Mouse (Mus musculus) right cerebral cortex, adult 2 months (tissue): ENCODE results near the gene Far1.

ENCODE experiments used
- DNase-seq, 2 experiments: peaks; one replicate each; pipeline ENCODE4 v3.0.0; 2021 to 2022; ENCODE audit warnings: low spot score in 2 of 2

Far1 gene

GRCm38 (mm10) chr7:113513286-113513962 is at the start of gene Far1:
Gene Far1 (plus strand): TSS chr7:113513834.
- DNase-seq = peak; percentile 99

DNA sequence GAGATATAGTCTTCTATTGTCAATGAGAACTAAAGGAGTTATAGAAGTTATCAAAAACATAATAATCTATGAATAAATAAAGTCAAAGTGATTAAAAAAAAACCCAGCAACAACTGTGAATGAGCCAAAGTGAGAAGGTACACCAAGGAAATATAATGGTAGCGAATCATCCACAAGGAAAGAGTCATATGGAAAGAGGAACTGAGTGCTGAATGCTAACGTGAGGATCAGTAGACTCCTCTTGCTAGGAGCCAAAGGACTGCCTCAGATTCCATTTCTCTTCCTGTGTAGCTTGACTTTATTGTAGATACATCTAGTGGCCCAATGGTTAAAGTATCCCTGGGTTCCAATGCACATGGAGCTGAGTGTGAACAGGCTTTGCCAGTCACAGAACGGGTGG is 45.3 kb upstream of the Far1 start:
- no peak for DNase-seq

DNA sequence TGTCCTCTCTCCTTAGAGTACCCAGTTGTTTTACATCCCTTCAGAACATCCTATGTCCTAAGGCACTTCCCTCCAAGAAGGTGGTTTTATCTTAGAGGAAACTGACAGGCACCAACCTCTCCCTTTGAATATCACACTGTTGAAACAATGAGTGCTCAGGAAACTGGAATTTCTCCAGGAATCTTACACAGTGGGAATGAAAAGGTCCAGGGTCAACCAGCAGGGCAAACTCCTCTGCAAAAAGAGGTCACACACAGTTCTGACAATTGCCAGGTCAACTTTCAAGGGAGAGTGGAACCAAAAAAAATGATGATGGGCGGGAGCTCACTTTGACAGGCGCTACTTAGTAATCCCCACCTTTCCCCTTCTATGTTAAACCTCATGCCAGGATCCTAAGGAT is 43.0 kb upstream of the Far1 start:
- DNase-seq = no peak

DNA sequence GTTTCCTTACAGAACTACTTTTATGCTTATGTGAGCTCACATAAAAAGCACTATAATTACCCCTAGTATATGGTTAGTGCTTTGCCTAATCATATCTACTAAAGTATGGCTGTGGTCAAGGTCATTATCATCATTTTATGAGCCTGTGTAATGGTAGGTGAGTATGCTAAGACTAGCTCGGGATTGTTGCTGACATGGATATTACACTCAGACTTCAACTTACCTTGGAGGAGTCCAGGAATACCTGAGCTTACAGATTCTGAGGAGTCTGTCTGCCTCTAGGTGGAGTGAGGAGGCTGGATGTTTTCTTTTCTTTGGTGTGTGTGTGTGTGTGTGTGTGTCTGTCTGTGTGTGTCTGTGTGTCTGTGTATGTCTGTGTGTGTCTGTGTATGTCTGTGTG is 42.0 kb upstream of the Far1 start:
- DNase-seq = no peak

GRCm38 (mm10) chr7:113495792-113496191 is 17.8 kb upstream of the Far1 start:
- DNase-seq = no peak

DNA sequence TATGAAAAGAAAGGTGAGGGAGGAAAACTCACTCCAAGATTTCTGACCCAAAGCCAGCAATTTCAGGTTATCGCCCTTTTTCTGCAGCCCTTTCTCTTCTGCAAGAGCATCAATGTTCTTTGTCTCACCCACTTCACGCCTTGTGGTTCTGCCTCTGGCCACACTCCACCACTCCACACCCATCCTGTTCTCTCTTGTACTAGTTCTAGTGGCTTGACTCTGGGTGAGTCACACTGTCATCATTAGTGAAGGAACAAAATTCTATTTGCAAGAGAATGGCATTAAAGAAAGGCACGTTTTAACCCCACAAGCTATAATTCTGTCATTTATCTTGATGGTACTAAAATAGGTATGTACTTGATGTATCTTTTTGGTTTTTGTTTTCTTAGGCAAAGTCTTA is 15.2 kb upstream of the Far1 start:
- no peak for DNase-seq

DNA sequence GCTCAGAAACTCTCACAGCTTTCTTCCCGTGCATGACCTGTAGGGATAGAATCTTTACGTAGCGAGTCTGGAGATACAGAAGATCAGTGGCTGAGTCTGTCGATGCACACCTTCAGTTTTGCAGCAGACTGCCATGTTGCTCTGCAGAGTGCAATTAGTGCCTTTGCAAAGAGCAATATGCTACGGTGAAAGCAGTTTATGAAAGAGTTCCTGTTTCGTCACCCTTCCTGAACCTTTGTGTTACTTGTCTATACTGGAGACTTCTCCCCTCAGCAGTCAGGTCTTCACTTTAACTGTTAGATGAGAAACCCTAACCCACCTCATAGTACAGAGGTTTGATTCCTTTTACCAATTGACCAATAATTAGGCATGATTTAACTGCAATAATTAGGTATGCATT is 13.8 kb upstream of the Far1 start:
- no peak for DNase-seq

DNA sequence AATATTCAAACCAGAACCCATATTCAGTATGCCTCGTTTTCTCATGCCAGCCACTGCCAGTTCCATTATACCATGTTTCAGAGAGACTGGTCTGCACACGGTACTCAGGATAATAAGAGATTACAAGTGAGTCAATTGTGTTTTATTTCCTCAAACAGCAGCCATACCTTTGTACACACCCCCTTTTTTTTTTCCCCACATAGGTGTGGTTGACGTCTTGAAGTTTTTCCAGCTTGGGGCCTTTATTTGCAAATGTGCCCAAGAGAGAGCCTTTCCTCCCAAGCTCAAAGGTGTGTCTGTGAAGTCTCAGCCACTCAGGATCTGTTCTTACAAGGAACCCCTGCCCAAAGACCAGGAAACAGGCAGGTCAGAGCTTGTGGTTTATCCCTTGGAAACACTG is 11.2 kb upstream of the Far1 start:
- DNase-seq = no peak

GRCm38 (mm10) chr7:113505047-113505446 is 8.6 kb upstream of the Far1 start:
- no peak for DNase-seq

DNA sequence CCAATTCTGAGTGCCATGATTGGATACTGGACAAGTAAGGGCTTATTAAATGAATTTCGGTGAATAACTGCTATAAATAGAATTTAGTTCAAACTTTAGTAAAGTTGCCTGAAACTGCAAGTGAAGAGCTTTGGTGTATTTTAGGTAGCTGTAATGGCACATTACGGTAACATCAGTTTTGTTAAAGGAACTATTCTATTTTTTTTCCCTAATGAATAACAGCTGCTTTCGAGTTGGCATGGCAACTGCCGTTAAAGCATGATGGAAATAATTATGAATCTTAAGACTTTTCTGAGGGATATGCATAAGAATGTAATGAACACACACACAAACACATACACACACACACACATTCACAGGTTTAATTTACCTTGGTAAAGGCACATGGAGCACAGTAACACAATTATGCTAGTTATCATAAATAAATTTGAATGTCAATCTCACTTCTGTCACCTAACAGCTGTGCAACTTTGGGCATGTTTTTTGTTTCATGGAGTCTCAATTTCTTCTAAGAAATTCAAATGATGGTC is 8.1 kb upstream of the Far1 start:
- DNase-seq = no peak

DNA sequence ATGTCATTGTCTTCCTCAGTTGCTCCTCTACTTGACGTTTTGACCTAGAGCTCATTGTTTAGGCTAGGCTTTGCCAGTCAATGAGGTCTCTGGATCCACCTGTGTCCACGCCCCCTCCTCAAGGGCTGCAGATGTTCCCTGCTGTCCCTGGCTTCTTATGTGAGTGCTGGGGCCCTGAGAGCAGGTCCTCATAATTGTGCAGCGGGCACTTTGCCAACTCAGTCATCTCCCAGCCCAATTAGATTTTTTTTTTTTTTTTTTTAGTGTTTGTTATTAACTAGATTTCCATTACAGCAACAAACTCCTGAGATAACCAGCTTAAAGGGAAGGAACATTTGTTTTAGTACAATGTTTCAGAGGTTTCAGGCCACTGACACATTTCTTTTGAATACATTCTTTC is 5.8 kb upstream of the Far1 start:
- no peak for DNase-seq

GRCm38 (mm10) chr7:113511396-113511795 is 2.2 kb upstream of the Far1 start:
- no peak for DNase-seq

- DNase-seq = no peak
Observed at GRCm38 (mm10) chr7:113512527-113513285, 928 bp upstream of the Far1 start.

DNA sequence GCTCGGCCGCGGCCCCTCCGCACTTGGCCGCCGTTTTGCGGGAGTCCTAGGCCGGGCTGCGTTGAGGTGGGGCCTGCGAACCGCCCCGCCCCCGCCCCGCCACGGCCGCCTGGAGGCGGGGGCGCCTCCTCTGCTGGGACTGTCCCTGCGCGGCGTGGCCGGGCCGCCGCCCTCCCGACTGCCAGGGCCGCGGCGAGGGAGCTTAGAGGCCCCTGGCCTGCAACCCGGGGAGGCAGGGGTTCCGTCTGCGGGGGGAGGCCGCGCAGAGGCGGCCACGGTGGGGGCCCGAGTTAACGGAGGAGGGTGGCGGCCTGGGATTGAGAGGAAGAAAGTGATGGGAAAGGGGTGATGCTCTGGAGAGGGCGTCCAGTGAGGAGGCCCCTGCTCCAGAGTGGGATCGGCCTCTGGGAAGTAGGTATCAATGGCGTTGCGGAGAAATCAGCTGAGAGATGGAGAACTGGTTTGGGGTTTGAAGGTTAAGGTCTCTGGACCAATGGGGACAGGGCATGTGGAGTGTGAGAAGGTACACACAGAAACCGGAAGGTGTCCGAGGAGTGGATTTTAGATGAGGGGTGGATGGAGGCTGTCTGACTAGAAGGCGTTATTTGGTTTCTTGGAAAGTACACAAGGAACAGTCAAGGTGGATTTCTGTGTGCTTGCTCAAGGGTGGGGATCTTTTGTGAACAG is 472 bp downstream of the Far1 start:
- peak in 1 of 2 experiments; percentile 18 for DNase-seq

- no peak for DNase-seq
Observed at GRCm38 (mm10) chr7:113515831-113516230, 2.2 kb downstream of the Far1 start.

- DNase-seq = no peak
Observed at GRCm38 (mm10) chr7:113518419-113518818, 4.8 kb downstream of the Far1 start.

- no peak for DNase-seq
Observed at GRCm38 (mm10) chr7:113518961-113519360, 5.3 kb downstream of the Far1 start.

- DNase-seq = no peak
Observed at GRCm38 (mm10) chr7:113543158-113543557, 29.5 kb downstream of the Far1 start.

DNA sequence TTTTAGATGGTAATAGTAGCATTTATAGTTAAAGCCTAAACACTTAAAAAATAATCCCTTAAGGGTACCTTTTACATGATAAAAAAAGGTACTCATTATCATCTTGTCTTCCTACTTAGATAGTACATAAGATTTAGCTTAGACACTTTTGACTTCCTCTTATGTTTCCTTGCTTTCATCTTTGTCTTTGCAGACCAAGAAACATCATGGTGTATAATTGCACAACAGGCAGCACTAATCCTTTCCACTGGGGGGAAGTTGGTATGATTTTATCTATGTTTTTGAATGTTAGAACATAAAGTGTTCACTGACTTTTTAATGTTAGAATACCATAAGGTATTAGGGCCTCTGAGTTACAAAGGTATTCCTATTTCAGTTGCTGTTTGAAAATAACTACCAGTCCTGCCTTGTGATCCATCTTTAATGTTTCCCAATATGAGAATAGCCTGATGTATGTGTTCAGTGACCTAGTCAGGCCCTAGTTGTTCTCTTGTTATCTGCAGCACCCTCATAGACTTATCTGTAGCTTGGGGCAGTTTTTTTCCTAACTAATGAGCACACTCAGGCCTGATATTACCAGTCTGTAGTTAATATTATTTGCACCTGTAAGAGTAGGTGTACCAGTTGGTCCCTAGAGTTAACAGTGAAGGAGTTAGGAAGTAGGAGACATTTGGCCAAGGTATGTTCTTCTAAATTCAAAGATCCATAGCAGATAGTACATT is 38.3 kb downstream of the Far1 start:
- no peak for DNase-seq

- no peak for DNase-seq
Observed at GRCm38 (mm10) chr7:113552508-113552907, 38.9 kb downstream of the Far1 start.

DNA sequence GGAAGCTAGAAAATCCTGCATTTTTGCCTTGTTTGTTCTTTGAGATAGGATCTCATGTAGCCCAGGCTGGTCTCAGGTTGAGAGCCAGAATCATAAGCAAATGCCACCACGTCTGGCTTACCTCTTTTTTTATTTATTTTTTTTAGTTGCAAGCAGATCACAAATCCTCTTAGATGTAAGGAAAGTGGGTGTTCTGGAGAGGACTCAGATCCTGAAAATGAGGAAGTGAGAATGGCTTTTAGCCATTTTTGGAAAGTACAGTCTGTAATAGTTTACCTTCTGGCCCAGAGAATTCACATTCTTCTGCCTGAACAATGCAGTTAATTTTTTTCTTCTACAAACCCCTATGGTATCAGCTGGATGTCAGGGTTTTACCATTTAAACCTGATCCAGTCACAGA is 42.5 kb downstream of the Far1 start:
- DNase-seq = no peak

- no peak for DNase-seq
Observed at GRCm38 (mm10) chr7:113566892-113567291, 53.3 kb downstream of the Far1 start.
